Mouse (Mus musculus) forebrain, embryonic 16.5 days (tissue): ENCODE data around the gene Sox6. TPM values are rescaled to one million over a fixed set of nuclear protein-coding genes. Genes with fewer than 3 reads are reported as not detected.

Source experiments
- ATAC-seq: fragments of 200-750 bp; cut with Nextera tagmentation; 2 replicates; pipeline ENCODE4 v1.8.0; 2017; ENCODE audit warnings: mild to moderate bottlenecking, moderate library complexity
- H3K27ac ChIP-seq: fragments of 300-500 bp; sonication (generic); 2 replicates; pipeline ENCODE4 v1.5.1; 2014; ENCODE audit warnings: low read length, control low read depth
- H3K27me3 ChIP-seq: fragments of 300-500 bp; sonication (generic); replicated peaks from 2 replicates; pipeline ENCODE4 v1.6.1; 2014; ENCODE audit warnings: low read length; ENCODE audit not compliant: control insufficient read depth, insufficient read depth
- H3K36me3 ChIP-seq: fragments of 300-500 bp; sonication (generic); 2 replicates; pipeline ENCODE4 v1.6.1; 2014; ENCODE audit not compliant: control insufficient read depth, insufficient read depth
- H3K4me1 ChIP-seq: fragments of 300-500 bp; sonication (generic); replicated peaks from 2 replicates; pipeline ENCODE4 v1.6.1; 2014; ENCODE audit warnings: low read length; ENCODE audit not compliant: control insufficient read depth, insufficient read depth
- H3K4me2 ChIP-seq: fragments of 300-500 bp; sonication (generic); 2 replicates; pipeline ENCODE4 v1.6.1; 2014; ENCODE audit warnings: mild to moderate bottlenecking, low read length, control low read depth
- H3K4me3 ChIP-seq: fragments of 300-500 bp; sonication (generic); replicated peaks from 2 replicates; pipeline ENCODE4 v1.5.1; 2014; ENCODE audit warnings: mild to moderate bottlenecking, low read length, control low read depth
- H3K9ac ChIP-seq: fragments of 300-500 bp; sonication (generic); replicated peaks from 2 replicates; pipeline ENCODE4 v1.6.1; 2014; ENCODE audit warnings: low read depth, low read length, control low read depth
- H3K9me3 ChIP-seq: fragments of 300-500 bp; sonication (generic); 2 replicates; pipeline ENCODE4 v1.6.1; 2016; ENCODE audit warnings: low read length; ENCODE audit not compliant: control insufficient read depth
- WGBS: fragments of 180-500 bp; shearing (Covaris S2); extraction: QIAGEN DNeasy Blood & Tissue Kit; methylation state at CpG from one replicate; pipeline ENCODE4 v1.1.7; 2014; 5-methylcytosine and 5-hydroxymethylcytosine counted together
- polyA plus RNA-seq: library from polyadenylated mRNA; unstranded; fragments of >200 nt; fragmentation: Nextera tagmentation; extraction: Ambion mirVana; gene quantifications from 2 replicates; pipeline ENCODE4 v1.2.1, GENCODE M21; 2015

Sox6 gene
- polyA plus RNA-seq, 1 experiment from 2014 or later = 96.5 TPM

DNA sequence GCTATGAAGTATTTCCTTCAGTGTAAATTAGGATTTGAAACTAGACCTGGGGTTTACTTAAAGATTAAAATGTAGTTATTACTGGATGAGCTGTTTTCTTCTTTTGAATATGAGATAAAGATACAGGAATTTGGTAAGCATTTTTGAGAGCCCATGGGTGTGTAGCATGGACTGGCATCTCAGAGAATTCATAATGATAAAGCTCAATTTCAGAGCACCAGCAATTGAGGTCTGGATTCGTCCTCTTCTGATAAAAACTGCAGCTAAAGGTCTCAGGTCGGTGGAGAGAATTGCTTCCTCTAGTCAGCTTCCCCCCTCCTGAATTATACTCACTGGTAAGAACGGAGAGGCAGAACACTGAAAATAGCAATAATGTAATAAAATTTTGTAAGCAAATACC lies 86.4 kb downstream of the Sox6 start:
- no peaks in the 10 kb centered on the region for H3K4me1 ChIP-seq
- H3K27me3 ChIP-seq = no peaks in the 10 kb centered on the region
- H3K9ac ChIP-seq = no peak overlapping the region
- H3K36me3 ChIP-seq = no peaks in the 10 kb centered on the region
- no peak overlapping the region for H3K27ac ChIP-seq
- WGBS = 71% methylated on average over 3 of the region's 3 CpGs
- H3K9me3 ChIP-seq = no peaks in the 10 kb centered on the region
- H3K4me2 ChIP-seq = no peak overlapping the region
- no peak overlapping the region for H3K4me3 ChIP-seq
- ATAC-seq = no peak

DNA sequence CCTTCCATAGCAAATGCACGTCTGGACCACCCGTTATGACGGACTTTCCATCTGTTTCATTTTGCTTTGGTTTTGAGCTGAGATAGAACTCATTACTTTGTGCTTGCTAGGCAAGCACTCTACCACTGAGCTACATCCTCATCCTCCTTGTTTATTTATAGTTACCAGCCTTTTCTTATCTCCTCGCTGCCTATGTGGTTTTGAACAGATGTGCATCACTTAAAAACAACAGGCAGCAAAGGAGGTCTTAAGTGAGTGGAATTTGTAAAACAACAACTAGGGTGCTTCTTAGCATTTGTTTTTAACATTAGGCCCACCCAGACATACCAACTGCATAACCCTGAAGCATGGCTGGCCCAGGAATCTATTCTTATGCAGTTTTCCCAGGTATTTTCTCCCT lies 86.9 kb downstream of the Sox6 start:
- Histone ChIP-seq H3K9me3 (no peaks in the 10 kb centered on the region), H3K27me3 (no peaks in the 10 kb centered on the region), H3K4me2 (no peak overlapping the region), H3K9ac (no peak overlapping the region), H3K4me1 (no peaks in the 10 kb centered on the region), H3K36me3 (no peaks in the 10 kb centered on the region), H3K27ac (no peak overlapping the region), H3K4me3 (no peak overlapping the region)
- ATAC-seq = no peak
- 84% methylated on average over 4 of the region's 4 CpGs for WGBS

DNA sequence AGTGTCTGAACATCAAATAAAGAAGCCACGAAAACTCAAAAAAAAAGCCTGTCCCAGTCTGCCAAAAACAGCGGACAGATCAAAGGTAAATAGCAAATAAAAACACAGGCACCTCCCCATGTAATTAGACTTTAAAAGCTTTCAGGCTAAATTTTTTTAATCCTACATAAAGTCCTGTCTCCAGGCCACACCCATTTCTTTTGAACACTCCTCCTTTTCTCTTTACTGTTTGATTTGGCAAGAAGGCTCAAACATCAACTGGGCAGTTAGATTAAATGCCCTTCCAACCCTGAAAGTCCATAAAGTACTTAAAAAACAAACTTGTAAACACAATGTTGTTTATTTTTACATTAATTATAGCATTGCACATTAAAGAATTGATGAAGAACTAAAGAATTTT lies 90.7 kb downstream of the Sox6 start:
- H3K4me3 ChIP-seq = no peak overlapping the region
- no peak overlapping the region for H3K9ac ChIP-seq
- H3K9me3 ChIP-seq = no peaks in the 10 kb centered on the region
- peaks cover 3% of the 10 kb centered on the region; the same call in 1 of the 2 replicates for H3K4me1 ChIP-seq
- H3K36me3 ChIP-seq = no peaks in the 10 kb centered on the region
- H3K27me3 ChIP-seq = no peaks in the 10 kb centered on the region
- no peak overlapping the region for H3K27ac ChIP-seq
- 35% methylated on average over 2 of the region's 2 CpGs for WGBS
- no peak for ATAC-seq
- H3K4me2 ChIP-seq = no peak overlapping the region

DNA sequence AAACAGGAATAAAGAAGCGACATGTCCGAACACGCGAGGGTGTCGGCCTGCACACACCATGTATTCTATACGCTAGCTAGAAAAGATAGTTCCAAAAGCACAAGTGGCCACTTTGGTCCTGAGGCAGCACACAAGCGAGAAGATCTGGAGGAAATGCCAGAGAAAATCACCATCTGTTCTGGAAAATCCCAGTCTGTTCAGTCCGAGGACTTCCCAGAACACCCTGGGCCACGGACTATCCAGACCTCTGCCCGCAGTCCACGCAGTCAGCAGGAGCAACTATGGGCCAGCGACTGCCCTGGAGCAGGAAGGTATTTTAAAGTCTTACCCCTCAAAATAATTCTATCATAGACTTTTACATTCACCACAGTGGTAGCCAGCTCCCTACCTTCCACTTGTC lies 92.0 kb downstream of the Sox6 start:
- Histone ChIP-seq H3K27ac (no peak overlapping the region), H3K4me3 (no peak overlapping the region), H3K36me3 (no peaks in the 10 kb centered on the region), H3K9ac (no peak overlapping the region), H3K9me3 (no peaks in the 10 kb centered on the region), H3K4me2 (no peak overlapping the region), H3K4me1 (peaks cover 3% of the 10 kb centered on the region; the same call in 1 of the 2 replicates), H3K27me3 (no peaks in the 10 kb centered on the region)
- WGBS = 88% methylated on average over 12 of the region's 12 CpGs
- ATAC-seq = no peak

DNA sequence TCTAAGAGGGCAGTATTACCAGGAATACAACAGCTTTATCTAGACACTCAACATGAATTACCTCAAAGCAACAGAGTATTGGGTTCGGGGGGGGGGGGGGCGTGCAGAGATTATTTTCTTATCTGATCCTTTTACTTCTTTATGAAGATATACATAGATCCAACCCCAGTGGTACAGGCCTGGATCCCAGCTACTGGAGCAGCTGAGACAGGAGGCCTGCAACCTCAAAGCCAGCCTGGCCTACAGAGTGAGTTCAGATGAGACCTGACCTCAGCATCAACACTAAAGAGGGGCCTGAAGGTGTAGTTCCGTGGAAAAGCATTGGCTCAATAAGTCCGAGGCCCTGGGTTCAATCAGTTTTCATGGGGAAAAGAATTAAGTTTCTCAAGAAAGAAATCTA lies 93.1 kb downstream of the Sox6 start:
- peaks cover 3% of the 10 kb centered on the region; the same call in 1 of the 2 replicates for H3K4me1 ChIP-seq
- no peak overlapping the region for H3K4me2 ChIP-seq
- no peaks in the 10 kb centered on the region for H3K27me3 ChIP-seq
- no peaks in the 10 kb centered on the region for H3K36me3 ChIP-seq
- no peak overlapping the region for H3K4me3 ChIP-seq
- 87% methylated on average over 4 of the region's 4 CpGs for WGBS
- H3K9me3 ChIP-seq = no peaks in the 10 kb centered on the region
- ATAC-seq = no peak
- no peak overlapping the region for H3K9ac ChIP-seq
- no peak overlapping the region for H3K27ac ChIP-seq

DNA sequence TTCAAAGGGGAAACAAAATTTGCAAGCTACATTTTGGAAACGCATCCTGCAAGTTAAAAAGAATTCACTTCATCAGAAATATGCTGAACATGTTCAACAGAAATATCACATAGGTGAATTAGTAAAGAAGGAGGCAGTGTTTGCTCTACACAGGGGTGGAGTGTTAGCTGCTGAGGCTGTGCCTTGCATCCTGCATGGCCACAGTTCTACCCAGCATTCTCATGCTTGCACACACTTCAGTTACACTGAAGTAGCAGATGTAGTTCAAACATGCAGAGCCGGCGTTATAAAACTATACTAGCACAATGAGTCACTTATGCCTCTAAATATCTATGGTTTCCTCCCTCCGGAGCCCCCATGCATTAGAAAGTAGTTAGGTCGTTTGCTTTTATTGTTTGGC lies 94.3 kb downstream of the Sox6 start:
- 28% methylated on average over 5 of the region's 5 CpGs for WGBS
- H3K4me2 ChIP-seq = no peak overlapping the region
- no peak for ATAC-seq
- no peaks in the 10 kb centered on the region for H3K36me3 ChIP-seq
- H3K9ac ChIP-seq = no peak overlapping the region
- H3K4me3 ChIP-seq = no peak overlapping the region
- H3K27me3 ChIP-seq = no peaks in the 10 kb centered on the region
- H3K4me1 ChIP-seq = peaks cover 3% of the 10 kb centered on the region; the same call in 1 of the 2 replicates
- no peaks in the 10 kb centered on the region for H3K9me3 ChIP-seq
- H3K27ac ChIP-seq = no peak overlapping the region

DNA sequence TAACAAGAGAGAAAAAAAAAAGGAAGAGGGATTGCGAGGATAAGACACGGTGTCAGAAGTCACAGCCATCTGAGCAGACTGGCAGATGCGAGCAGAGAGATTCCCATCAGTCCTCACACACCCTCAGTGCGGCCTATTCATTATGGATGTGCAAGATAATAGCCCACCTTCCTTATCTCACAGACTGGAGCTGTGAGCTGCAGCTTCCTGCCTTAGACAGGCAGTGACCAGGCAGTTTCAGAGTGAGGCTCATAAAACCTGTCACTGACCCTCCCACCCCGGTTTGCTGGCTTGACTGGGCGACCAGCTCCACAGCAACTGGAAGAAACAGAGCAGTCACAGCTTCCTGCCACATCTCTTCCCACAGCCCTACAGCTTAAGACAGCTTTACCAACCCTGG lies 96.8 kb downstream of the Sox6 start:
- Histone ChIP-seq H3K36me3 (no peaks in the 10 kb centered on the region), H3K9me3 (no peaks in the 10 kb centered on the region), H3K4me2 (no peak overlapping the region), H3K4me3 (no peak overlapping the region), H3K4me1 (peaks cover 3% of the 10 kb centered on the region; the same call in 1 of the 2 replicates), H3K9ac (no peak overlapping the region), H3K27me3 (no peaks in the 10 kb centered on the region), H3K27ac (no peak overlapping the region)
- ATAC-seq = no peak
- WGBS = 74% methylated on average over 6 of the region's 6 CpGs

DNA sequence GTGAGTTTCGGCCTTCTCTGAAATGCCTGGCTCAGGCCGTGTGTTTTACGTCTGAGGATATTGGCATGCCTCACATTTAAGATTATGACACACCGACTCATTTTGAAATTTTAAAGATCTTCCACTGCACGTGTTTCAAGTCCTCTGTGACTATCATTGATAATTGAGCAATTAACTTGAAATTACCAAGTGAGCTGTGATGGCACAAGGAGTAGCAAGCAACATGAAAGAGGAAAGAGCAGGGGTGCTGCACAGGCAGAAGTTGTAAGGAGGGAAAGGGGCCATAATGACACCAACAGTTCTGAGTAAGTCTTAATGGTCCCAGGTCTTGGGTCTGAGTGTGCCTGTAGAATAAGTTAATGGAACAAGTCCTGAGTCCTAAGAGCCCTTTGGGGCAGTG lies 99.3 kb downstream of the Sox6 start:
- no peak overlapping the region for H3K27ac ChIP-seq
- peaks cover under 1% of the 10 kb centered on the region; the same call in 1 of the 2 replicates for H3K4me1 ChIP-seq
- H3K36me3 ChIP-seq = no peaks in the 10 kb centered on the region
- no peak overlapping the region for H3K4me3 ChIP-seq
- no peak overlapping the region for H3K9ac ChIP-seq
- 68% methylated on average over 5 of the region's 5 CpGs for WGBS
- no peak overlapping the region for H3K4me2 ChIP-seq
- no peaks in the 10 kb centered on the region for H3K27me3 ChIP-seq
- H3K9me3 ChIP-seq = no peaks in the 10 kb centered on the region
- no peak for ATAC-seq

DNA sequence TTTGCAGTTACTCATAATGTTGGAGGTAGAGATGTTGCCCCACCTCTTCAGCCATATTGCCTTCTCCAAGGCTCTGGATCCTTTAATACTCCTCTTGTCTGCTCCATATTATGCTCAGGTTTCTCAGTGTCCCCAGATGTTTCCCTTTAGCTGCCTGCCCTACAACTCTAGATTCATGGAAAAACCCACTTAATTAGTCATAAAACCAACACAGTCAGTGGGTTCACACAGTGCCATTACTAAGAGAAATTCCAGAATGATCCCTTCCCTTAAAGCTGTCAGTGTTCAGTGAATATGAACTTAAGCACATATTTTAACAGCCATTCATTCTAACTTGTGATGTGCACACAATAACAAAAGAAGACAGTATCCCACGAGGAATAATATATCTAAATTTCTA lies 101.7 kb downstream of the Sox6 start:
- H3K4me2 ChIP-seq = no peak overlapping the region
- H3K27ac ChIP-seq = no peak overlapping the region
- ATAC-seq = no peak
- no peaks in the 10 kb centered on the region for H3K27me3 ChIP-seq
- no peaks in the 10 kb centered on the region for H3K36me3 ChIP-seq
- 70% methylated on average over 1 of the region's 1 CpGs for WGBS
- no peaks in the 10 kb centered on the region for H3K4me1 ChIP-seq
- H3K9ac ChIP-seq = no peak overlapping the region
- H3K9me3 ChIP-seq = no peaks in the 10 kb centered on the region
- H3K4me3 ChIP-seq = no peak overlapping the region

DNA sequence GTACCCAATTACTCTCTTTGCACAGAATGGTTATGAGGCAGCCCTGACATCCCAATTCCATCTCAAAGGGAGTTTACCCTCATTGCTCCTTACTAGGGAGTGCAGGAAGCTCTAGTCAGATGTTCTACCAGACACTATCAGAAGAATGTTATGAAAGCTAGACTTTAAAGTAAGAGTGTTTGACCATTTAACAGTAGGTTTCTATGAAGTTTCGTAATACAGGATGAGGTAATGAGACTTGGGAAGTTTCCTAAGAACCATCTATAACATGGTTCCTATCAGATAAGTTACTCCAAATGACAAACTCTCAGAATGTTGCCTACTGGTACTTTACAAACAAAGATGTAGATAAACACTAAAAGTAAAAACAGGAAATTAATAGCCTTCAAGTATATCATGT lies 123.3 kb downstream of the Sox6 start:
- Histone ChIP-seq H3K9me3 (no peaks in the 10 kb centered on the region), H3K36me3 (no peaks in the 10 kb centered on the region), H3K9ac (no peak overlapping the region), H3K27me3 (no peaks in the 10 kb centered on the region), H3K4me2 (no peak overlapping the region), H3K4me1 (peaks cover 5% of the 10 kb centered on the region; the same call in 1 of the 2 replicates), H3K4me3 (no peak overlapping the region), H3K27ac (no peak overlapping the region)
- 100% methylated on average over 1 of the region's 1 CpGs for WGBS
- no peak for ATAC-seq
